ENCODE assay signal across 8 mouse cellular contexts in genomic region chr4:99194826-99195225, GRCm38 (mm10). TPM values are rescaled to one million over a fixed set of nuclear protein-coding genes. Genes with fewer than 3 reads are reported as not detected.
DNase-seq lines count a peak whose midpoint lies in the region; ATAC-seq and TF ChIP-seq lines count a peak whose summit lies in the region.

No protein-coding gene starts in this region.

- no peak for TF ChIP-seq CTCF in olfactory bulb, adult 2 months (IDR thresholded peaks at IDR 0.05; ENCODE audit: insufficient read depth, low read depth, low read length)

- H3K36me3 ChIP-seq in lung, embryonic 16.5 days (ENCODE audit: control insufficient read depth, insufficient read depth, low read length) = no peaks in the 10 kb centered on the region
- no peaks in the 10 kb centered on the region for H3K36me3 ChIP-seq in embryonic facial prominence, embryonic 14.5 days (ENCODE audit: control insufficient read depth, insufficient read depth, low read length)
- H3K36me3 ChIP-seq in limb, embryonic 11.5 days (ENCODE audit: control insufficient read depth, insufficient read depth, low read length) = no peaks in the 10 kb centered on the region; the same call in 1 of the 2 replicates

- H3K9ac ChIP-seq in lung, embryonic 16.5 days (ENCODE audit: low read length) = peak overlapping the region; percentile 94
- H3K9ac ChIP-seq in embryonic facial prominence, embryonic 14.5 days (ENCODE audit: low read depth, low read length) = peak overlapping the region; percentile 86
- peak overlapping the region; percentile 70 for H3K9ac ChIP-seq in limb, embryonic 11.5 days (ENCODE audit: low read length)

- TF ChIP-seq POLR2A in olfactory bulb, adult 2 months (IDR thresholded peaks at IDR 0.05; ENCODE audit: insufficient read depth, low read depth, low read length) = no peak

- H3K27me3 ChIP-seq in lung, embryonic 16.5 days (ENCODE audit: control insufficient read depth, insufficient read depth, low read depth, low read length) = no peaks in the 10 kb centered on the region
- no peaks in the 10 kb centered on the region for H3K27me3 ChIP-seq in embryonic facial prominence, embryonic 14.5 days (replicated peaks; ENCODE audit: control insufficient read depth, insufficient read depth, low read length)
- no peaks in the 10 kb centered on the region for H3K27me3 ChIP-seq in limb, embryonic 11.5 days (ENCODE audit: control insufficient read depth, insufficient read depth, low read length)

- 19% methylated on average over 5 of the region's 5 CpGs for WGBS in lung, embryonic 16.5 days
- 20% methylated on average over 5 of the region's 5 CpGs for WGBS in embryonic facial prominence, embryonic 14.5 days
- 38% methylated on average over 5 of the region's 5 CpGs for WGBS in limb, embryonic 11.5 days
- WGBS in olfactory bulb, adult 2 months = 29% methylated on average over 5 of the region's 5 CpGs

- peak overlapping the region; percentile 86 for H3K4me3 ChIP-seq in lung, embryonic 16.5 days (ENCODE audit: low read length)
- peak overlapping the region; percentile 76 for H3K4me3 ChIP-seq in embryonic facial prominence, embryonic 14.5 days (ENCODE audit: low read depth, low read length)
- peak overlapping the region; percentile 68 for H3K4me3 ChIP-seq in limb, embryonic 11.5 days (ENCODE audit: low read depth, low read length)
- H3K4me3 ChIP-seq in olfactory bulb, adult 2 months (ENCODE audit: insufficient read depth, low read depth, low read length) = peak overlapping the region; percentile 83

- peak overlapping the region; percentile 76 for H3K4me2 ChIP-seq in lung, embryonic 16.5 days (ENCODE audit: low read depth, low read length)
- peak overlapping the region; percentile 64 for H3K4me2 ChIP-seq in embryonic facial prominence, embryonic 14.5 days (ENCODE audit: low read depth, low read length)
- peak overlapping the region; percentile 68 for H3K4me2 ChIP-seq in limb, embryonic 11.5 days (ENCODE audit: low read depth, severe bottlenecking)

- H3K4me1 ChIP-seq in lung, embryonic 16.5 days (replicated peaks; ENCODE audit: control insufficient read depth, insufficient read depth, low read length) = 0 out of 2 replicates have a peak, but pooled peaks cover 6% of the 10 kb centered on the region
- 0 out of 2 replicates have a peak, but pooled peaks cover 4% of the 10 kb centered on the region for H3K4me1 ChIP-seq in embryonic facial prominence, embryonic 14.5 days (ENCODE audit: control insufficient read depth, insufficient read depth, low read length)
- H3K4me1 ChIP-seq in limb, embryonic 11.5 days (ENCODE audit: control insufficient read depth, insufficient read depth, low read length) = no peaks in the 10 kb centered on the region
- 0 out of 2 replicates have a peak, but pooled peaks cover 2% of the 10 kb centered on the region for H3K4me1 ChIP-seq in olfactory bulb, adult 2 months (ENCODE audit: control insufficient read depth, insufficient read depth, low read length)

- no peaks in the 10 kb centered on the region for H3K9me3 ChIP-seq in lung, embryonic 16.5 days (ENCODE audit: control insufficient read depth, low read length)
- H3K9me3 ChIP-seq in embryonic facial prominence, embryonic 14.5 days (ENCODE audit: control insufficient read depth, low read length) = no peaks in the 10 kb centered on the region
- H3K9me3 ChIP-seq in limb, embryonic 11.5 days (ENCODE audit: control insufficient read depth, low read length) = no peaks in the 10 kb centered on the region

- no peak overlapping the region for H3K27ac ChIP-seq in lung, embryonic 16.5 days (ENCODE audit: low read length)
- H3K27ac ChIP-seq in embryonic facial prominence, embryonic 14.5 days (replicated peaks; ENCODE audit: low read depth, low read length) = no peak overlapping the region
- no peak overlapping the region for H3K27ac ChIP-seq in limb, embryonic 11.5 days (replicated peaks; ENCODE audit: low read depth, low read length)
- H3K27ac ChIP-seq in olfactory bulb, adult 2 months (ENCODE audit: insufficient read depth, low read depth, low read length) = no peak overlapping the region

- no peak for ATAC-seq in lung, embryonic 16.5 days (ENCODE audit: low read depth)
- ATAC-seq in embryonic facial prominence, embryonic 14.5 days (ENCODE audit: low read depth) = no peak
- no peak for ATAC-seq in limb, embryonic 11.5 days (ENCODE audit: insufficient number of reproducible peaks, low FRiP score, low TSS enrichment, low read depth)

- DNase-seq in lung, postnatal 36 days = no peak
- DNase-seq in embryonic facial prominence, embryonic 14.5 days (ENCODE audit: low spot score) = no peak
- no peak for DNase-seq in limb, embryonic 11.5 days (ENCODE audit: low spot score)
- DNase-seq in ovary, postnatal 10 days (ENCODE audit: low spot score) = no peak
- DNase-seq in gastrocnemius, adult 18-20 months (ENCODE audit: low spot score) = no peak
- DNase-seq in layer of hippocampus, adult 11-12 months (ENCODE audit: low spot score) = no peak

RNA-seq across cellular contexts. Expression of gene Atg4c, which starts 1.1 kb away (rescaled TPM):
- 13.5 and 14.7 TPM in 2 replicates for polyA plus RNA-seq in lung, embryonic 16.5 days (2015; fragmentation: Nextera tagmentation; extraction: Ambion mirVana)
- polyA plus RNA-seq in embryonic facial prominence, embryonic 14.5 days (2014; fragmentation: Nextera tagmentation; extraction: Ambion mirVana) = 14.7 and 15.0 TPM in 2 replicates
- 17.8 and 18.9 TPM in 2 replicates for polyA plus RNA-seq in limb, embryonic 11.5 days (2014; fragmentation: Nextera tagmentation; extraction: Ambion mirVana)
- polyA plus RNA-seq in olfactory bulb, adult 2 months (2012; ENCODE audit: insufficient read depth, insufficient read length, low replicate concordance, missing spikeins) = not detected in 2 replicates
- total RNA-seq in gastrocnemius, adult 18-20 months (2021) = 1 to 10 TPM; 5.6 to 7.2 TPM

Comparison
In these comparisons a context has a peak if more than half of its experiments do, and no peak if none do; other contexts are left out.
1. RNA of gene Atg4c, which starts 1.1 kb away (polyA plus RNA-seq): 17.8 to 18.9 TPM in limb, embryonic 11.5 days, 14.7 to 15.0 TPM in embryonic facial prominence, embryonic 14.5 days and 13.5 to 14.7 TPM in lung, embryonic 16.5 days; not detected in olfactory bulb, adult 2 months; every median in the first group is over 10 times any median in the second.
2. Peak in every context shown above with its lines, with median percentiles within 50 percentile points of each other: H3K4me2 ChIP-seq, H3K4me3 ChIP-seq and H3K9ac ChIP-seq.